ENCODE assay signal across 23 mouse cellular contexts in genomic region chr4:119698339-119698738, GRCm38 (mm10). TPM values are rescaled to one million over a fixed set of nuclear protein-coding genes. Genes with fewer than 3 reads are reported as not detected.
DNase-seq lines count a peak whose midpoint lies in the region; ATAC-seq and TF ChIP-seq lines count a peak whose summit lies in the region.
"Had no signal": no experiment of that assay in that cellular context is flagged by ENCODE, and none has a peak within 500 bp of the region (broad histone marks: within the 10 kb centered on the region; RNA-seq: fewer than 3 reads in every experiment).

No protein-coding gene starts in this region.

- no peak for TF ChIP-seq CTCF in Patski (IDR thresholded peaks at IDR 0.05)
- TF ChIP-seq CTCF in cerebellum, adult 2 months (IDR thresholded peaks at IDR 0.05; ENCODE audit: borderline replicate concordance, insufficient read depth, low read depth, low read length): no peak

- no peak overlapping the region for H3K27ac ChIP-seq in cerebellum, adult 2 months (ENCODE audit: insufficient read depth, low read length)
- no peak overlapping the region for H3K27ac ChIP-seq in midbrain, embryonic 10.5 days (replicated peaks)
- H3K27ac ChIP-seq: forebrain, embryonic 12.5 days; gastrocnemius, adult 2 months; heart, embryonic 10.5 days; hindbrain, embryonic 15.5 days; kidney, postnatal 0 days; limb, embryonic 12.5 days; liver, embryonic 13.5 days had no signal

- CTCF ChIA-PET in Patski (lab: Charles Lee): no interaction called here

- in situ Hi-C loops in Patski (cut with MboI; ENCODE audit: low pct_unique_long_range_greater_than_20kb): no loop called here

- H3K27me3 ChIP-seq in Patski: no peaks in the 10 kb centered on the region
- H3K27me3 ChIP-seq in cerebellum, adult 2 months (ENCODE audit: control insufficient read depth, insufficient read depth, low read length): no peaks in the 10 kb centered on the region
- no peaks in the 10 kb centered on the region for H3K27me3 ChIP-seq in midbrain, embryonic 10.5 days (ENCODE audit: low read depth, poor library complexity, severe bottlenecking)
- H3K27me3 ChIP-seq: forebrain, embryonic 12.5 days; hindbrain, embryonic 15.5 days; limb, embryonic 12.5 days; liver, embryonic 13.5 days had no signal

- no peaks in the 10 kb centered on the region for H3K36me3 ChIP-seq in midbrain, embryonic 10.5 days
- H3K36me3 ChIP-seq: forebrain, embryonic 12.5 days; heart, embryonic 10.5 days; hindbrain, embryonic 15.5 days; limb, embryonic 12.5 days; liver, embryonic 13.5 days had no signal

- no peak overlapping the region for H3K4me3 ChIP-seq in cerebellum, adult 2 months (replicated peaks; ENCODE audit: insufficient read depth, low read depth, low read length)
- no peak overlapping the region for H3K4me3 ChIP-seq in midbrain, embryonic 10.5 days
- H3K4me3 ChIP-seq: forebrain, embryonic 12.5 days; gastrocnemius, adult 2 months; heart, embryonic 10.5 days; hindbrain, embryonic 15.5 days; limb, embryonic 12.5 days; liver, embryonic 13.5 days had no signal

- no peaks in the 10 kb centered on the region; the same call in 1 of the 2 replicates for H3K4me1 ChIP-seq in cerebellum, adult 2 months (ENCODE audit: control insufficient read depth, insufficient read depth, low read length)
- H3K4me1 ChIP-seq in midbrain, embryonic 10.5 days: no peaks in the 10 kb centered on the region
- H3K4me1 ChIP-seq: forebrain, embryonic 12.5 days; heart, embryonic 10.5 days; hindbrain, embryonic 15.5 days; limb, embryonic 12.5 days; liver, embryonic 13.5 days had no signal

- TF ChIP-seq POLR2A in cerebellum, adult 2 months (IDR thresholded peaks at IDR 0.05; ENCODE audit: borderline replicate concordance, insufficient read depth, low read length): no peak

- no peaks in the 10 kb centered on the region; the same call in 1 of the 2 replicates for H3K9me3 ChIP-seq in midbrain, embryonic 10.5 days (replicated peaks)
- H3K9me3 ChIP-seq: heart, embryonic 10.5 days; hindbrain, embryonic 15.5 days; limb, embryonic 12.5 days; liver, embryonic 13.5 days had no signal

- WGBS in cerebellum, adult 2 months: 8% methylated on average over 2 of the region's 2 CpGs
- WGBS in midbrain, embryonic 10.5 days: 63% methylated on average over 2 of the region's 2 CpGs

- DNase-seq in NIH3T3 (ENCODE audit: low read depth): peak; percentile 24
- peak; percentile 28 for DNase-seq in Patski (ENCODE audit: low read depth, low spot score)
- DNase-seq in cerebellum, adult 2 months: peak; percentile 20 to 43
- peak; percentile 13 for DNase-seq in fat pad, adult 2 months (ENCODE audit: extremely low read depth, low read depth, low spot score)
- no peak for DNase-seq in urinary bladder, postnatal 36 days (ENCODE audit: low spot score in 2 of 2)
- DNase-seq in midbrain, embryonic 10.5 days (ENCODE audit: low spot score): no peak
- DNase-seq in kidney, postnatal 25 days: no peak
- DNase-seq: gastrocnemius, adult 2 months; kidney, adult 2 months; liver, embryonic 13.5 days; lung, adult 2 months; midbrain, embryonic 14.5 days; right cerebral cortex, postnatal 14 days; thymus, postnatal 14 days had no signal

- peak; percentile 60 for ATAC-seq in Patski

- POLR2A ChIA-PET in Patski (lab: Charles Lee): no interaction called here

RNA-seq across cellular contexts. Expression of gene Hivep3, which starts 35.2 kb away (rescaled TPM):
- 4.4 TPM for polyA plus RNA-seq in Patski (2021)
- polyA plus RNA-seq in cerebellum, adult 2 months (2012; rRNA removed): 36.7 and 36.8 TPM in 2 replicates
- polyA plus RNA-seq in midbrain, embryonic 10.5 days (2016; fragmentation: Nextera tagmentation; extraction: Ambion mirVana): 0.64 and 1.0 TPM in 2 replicates

RNA-seq across cellular contexts. Expression of gene Guca2b, which starts 39.6 kb away (rescaled TPM):
- polyA plus RNA-seq in Patski (2021): 0.50 TPM
- not detected in 2 replicates for polyA plus RNA-seq in cerebellum, adult 2 months (2012; rRNA removed)
- polyA plus RNA-seq in midbrain, embryonic 10.5 days (2016; fragmentation: Nextera tagmentation; extraction: Ambion mirVana): not detected in 2 replicates
- polyA plus RNA-seq: C2C12; embryonic facial prominence, embryonic 11.5 days; forebrain, embryonic 12.5 days; heart, embryonic 10.5 days; heart, postnatal 0 days; hindbrain, embryonic 15.5 days; limb, embryonic 12.5 days; liver, embryonic 13.5 days; lung, adult 2 months; midbrain, embryonic 14.5 days; neural tube, embryonic 11.5 days had no signal

Comparison
In these comparisons a context has a peak if more than half of its experiments do, and no peak if none do; other contexts are left out.
1. DNase-seq: peak in NIH3T3 (single experiment), Patski (single experiment), cerebellum, adult 2 months (2 of 2) and fat pad, adult 2 months (single experiment); none in urinary bladder, postnatal 36 days (0 of 2), midbrain, embryonic 10.5 days (single experiment) and kidney, postnatal 25 days (0 of 2).